Mouse (Mus musculus) heart, embryonic 14.5 days (tissue): ENCODE measurements around the gene Gmnn. TPM values are rescaled to one million over a fixed set of nuclear protein-coding genes. Genes with fewer than 3 reads are reported as not detected.

Experiments
- ATAC-seq: fragments of 200-750 bp; cut with Nextera tagmentation; 2 replicates; pipeline ENCODE4 v1.8.0; 2017; ENCODE audit warnings: low read depth, moderate TSS enrichment; ENCODE audit not compliant: insufficient number of reproducible peaks, insufficient read depth, low FRiP score
- H3K27ac ChIP-seq, 2 experiments: fragments of 200-500 bp in 1 of 2; fragments of 300-500 bp in 1 of 2; sonication (generic) in 1 of 2; replicated peaks in 1 of 2; 2 replicates each; pipeline ENCODE4 v1.5.1; 2012 to 2014; ENCODE audit warnings: low read depth in 2 of 2, low read length in 2 of 2, control low read depth in 1 of 2, mild to moderate bottlenecking in 1 of 2, mixed read lengths in 1 of 2; ENCODE audit not compliant: control insufficient read depth in 1 of 2, insufficient read depth in 1 of 2
- H3K27me3 ChIP-seq: fragments of 300-500 bp; sonication (generic); 2 replicates; pipeline ENCODE4 v1.6.1; 2014; ENCODE audit warnings: mild to moderate bottlenecking, low read length, control low read depth; ENCODE audit not compliant: control insufficient read depth, insufficient read depth
- H3K36me3 ChIP-seq: fragments of 300-500 bp; sonication (generic); 2 replicates; pipeline ENCODE4 v1.6.1; 2014; ENCODE audit warnings: mild to moderate bottlenecking, control low read depth, low read length, mixed read lengths; ENCODE audit not compliant: control insufficient read depth, insufficient read depth
- H3K4me1 ChIP-seq, 2 experiments: fragments of 200-500 bp in 1 of 2; fragments of 300-500 bp in 1 of 2; sonication (generic) in 1 of 2; 2 replicates each; pipeline ENCODE4 v1.6.1; 2012 to 2014; ENCODE audit warnings: low read length in 2 of 2, control low read depth in 1 of 2, mixed read lengths in 1 of 2; ENCODE audit not compliant: control insufficient read depth in 2 of 2, insufficient read depth in 2 of 2
- H3K4me2 ChIP-seq: fragments of 300-500 bp; sonication (generic); 2 replicates; pipeline ENCODE4 v1.6.1; 2014; ENCODE audit warnings: mild to moderate bottlenecking, low read length
- H3K4me3 ChIP-seq, 2 experiments: fragments of 200-500 bp in 1 of 2; fragments of 300-500 bp in 1 of 2; sonication (generic) in 1 of 2; 2 replicates each; pipeline ENCODE4 v1.5.1; 2012 to 2014; ENCODE audit warnings: low read length in 2 of 2, mild to moderate bottlenecking in 2 of 2, control low read depth in 1 of 2, low read depth in 1 of 2, moderate library complexity in 1 of 2; ENCODE audit not compliant: control insufficient read depth in 1 of 2, insufficient read depth in 1 of 2
- H3K9ac ChIP-seq: fragments of 300-500 bp; sonication (generic); 2 replicates; pipeline ENCODE4 v1.6.1; 2014; ENCODE audit warnings: mild to moderate bottlenecking, low read length
- H3K9me3 ChIP-seq: fragments of 300-500 bp; sonication (generic); 2 replicates; pipeline ENCODE4 v1.6.1; 2016; ENCODE audit warnings: low read length, control low read depth; ENCODE audit not compliant: control insufficient read depth
- whole genome bisulfite sequencing: fragments of 180-500 bp; shearing (Covaris S2); extraction: QIAGEN DNeasy Blood & Tissue Kit; methylation state at CpG from one replicate; pipeline ENCODE4 v1.1.7; 2014; 5-methylcytosine and 5-hydroxymethylcytosine counted together
- polyA plus RNA-seq: library from polyadenylated mRNA; unstranded; fragments of >200 nt; fragmentation: Nextera tagmentation; extraction: Ambion mirVana; gene quantifications from 2 replicates; pipeline ENCODE4 v1.2.1, GENCODE M21; 2014

Gmnn gene
- polyA plus RNA-seq: 108 and 112 TPM in 2 replicates

DNA sequence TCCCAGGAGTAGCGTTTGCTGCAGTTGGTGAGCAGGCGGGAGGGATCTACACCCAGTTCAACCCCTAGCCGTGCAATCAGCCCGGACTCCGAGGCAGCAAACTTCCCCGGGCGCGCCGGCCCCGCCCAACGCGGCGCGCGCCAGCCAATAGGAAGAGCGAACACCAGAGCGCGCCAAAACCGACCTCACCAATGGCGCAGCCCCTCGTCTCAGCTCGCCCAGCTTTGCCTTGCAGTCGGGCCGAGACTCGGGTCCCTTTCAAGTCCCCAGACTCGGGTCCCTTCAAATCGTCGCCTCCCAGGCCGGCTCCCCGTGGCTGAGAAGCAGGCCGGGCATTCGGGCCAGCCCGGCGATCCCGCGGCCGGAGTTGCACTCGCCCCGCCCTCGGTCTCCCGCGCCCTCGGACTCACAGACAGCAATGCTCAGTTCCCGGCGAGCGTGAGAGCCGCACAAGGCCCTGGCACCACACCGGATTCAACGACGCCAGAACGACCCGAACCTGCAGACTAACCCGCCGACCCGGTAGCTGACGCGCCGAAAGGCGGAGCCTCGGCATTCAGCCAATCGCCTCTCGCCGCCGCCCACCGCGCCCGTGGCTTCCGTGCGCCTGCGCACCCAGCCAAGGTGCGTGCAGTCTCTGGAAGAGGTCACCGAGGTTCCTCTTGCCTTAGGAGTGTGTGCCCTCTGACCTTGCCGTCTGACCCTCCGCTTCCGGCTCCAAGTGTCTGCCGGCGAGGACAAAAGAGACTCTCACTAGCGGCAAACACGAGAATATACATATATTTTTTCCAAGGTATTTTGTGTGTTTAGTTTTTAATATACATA lies at the start of gene Gmnn:
TSS of gene Gmnn (minus strand) at position 521 of the 825 bp plus-strand sequence.
- Histone ChIP-seq H3K36me3 (peaks cover 31% of the 10 kb centered on the region), H3K4me3 (peak within 1 kb of the TSS; percentile 80 to 96), H3K9me3 (no peaks in the 10 kb centered on the region), H3K27ac (peak within 1 kb of the TSS; percentile 91 to 97), H3K9ac (peak within 1 kb of the TSS; percentile 90), H3K27me3 (no peaks in the 10 kb centered on the region), H3K4me2 (peak within 1 kb of the TSS; percentile 75), H3K4me1 (peaks cover 2 to 10% of the 10 kb centered on the region in 2 experiments; a peak in 1 of 4 replicates)
- peak; percentile 98 for ATAC-seq
- WGBS: under 1% methylated on average over 78 of the region's 79 CpGs

DNA sequence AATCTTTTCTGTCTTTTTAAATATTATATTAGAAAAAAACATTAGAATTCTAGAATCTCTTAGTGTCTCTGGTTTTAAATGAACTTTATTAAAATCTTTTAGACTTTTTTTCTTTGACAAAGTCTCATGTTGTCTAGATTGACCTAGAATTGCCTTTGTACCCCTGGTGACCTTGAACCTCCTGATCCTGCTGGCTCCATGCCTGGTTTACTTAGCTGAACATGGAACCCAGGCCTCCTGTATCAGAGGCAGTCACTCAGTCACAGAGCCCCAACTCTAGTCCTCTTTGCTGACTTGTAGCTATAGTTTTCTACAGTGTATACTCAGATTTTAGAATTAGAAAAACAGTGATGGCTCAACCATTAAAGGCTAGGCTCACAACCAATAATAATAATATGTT lies 44.4 kb upstream of the Gmnn start:
- Histone ChIP-seq H3K9ac (no peak overlapping the region), H3K36me3 (peaks cover 66% of the 10 kb centered on the region), H3K4me1 (peaks cover 0 to 21% of the 10 kb centered on the region in 2 experiments; a peak in 2 of 4 replicates), H3K27ac (no peak overlapping the region), H3K9me3 (no peaks in the 10 kb centered on the region), H3K4me2 (no peak overlapping the region), H3K27me3 (no peaks in the 10 kb centered on the region), H3K4me3 (no peak overlapping the region)
- no peak for ATAC-seq

DNA sequence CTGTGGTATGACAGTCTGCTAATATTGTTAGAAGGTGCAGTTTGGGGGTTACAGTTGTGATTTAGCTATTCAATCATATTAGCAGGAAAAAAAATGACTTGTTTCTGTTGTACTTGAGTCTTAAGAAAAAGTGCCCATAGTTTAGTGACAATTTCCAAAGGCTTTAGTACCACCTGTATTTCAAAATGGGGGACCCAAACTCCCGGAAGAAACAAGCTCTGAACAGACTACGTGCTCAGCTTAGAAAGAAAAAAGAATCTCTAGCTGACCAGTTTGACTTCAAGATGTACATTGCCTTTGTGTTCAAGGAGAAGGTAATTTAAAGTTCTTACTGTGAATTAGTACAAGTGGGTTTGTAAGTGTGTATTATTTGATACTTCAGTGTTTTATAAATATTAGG lies 41.5 kb upstream of the Gmnn start:
- 17% methylated on average over 2 of the region's 2 CpGs for WGBS
- H3K27ac ChIP-seq: 0 out of 4 replicates have a peak overlapping the region, but pooled peaks of 1 of the 2 experiments have one; percentile 9
- ATAC-seq: no peak

DNA sequence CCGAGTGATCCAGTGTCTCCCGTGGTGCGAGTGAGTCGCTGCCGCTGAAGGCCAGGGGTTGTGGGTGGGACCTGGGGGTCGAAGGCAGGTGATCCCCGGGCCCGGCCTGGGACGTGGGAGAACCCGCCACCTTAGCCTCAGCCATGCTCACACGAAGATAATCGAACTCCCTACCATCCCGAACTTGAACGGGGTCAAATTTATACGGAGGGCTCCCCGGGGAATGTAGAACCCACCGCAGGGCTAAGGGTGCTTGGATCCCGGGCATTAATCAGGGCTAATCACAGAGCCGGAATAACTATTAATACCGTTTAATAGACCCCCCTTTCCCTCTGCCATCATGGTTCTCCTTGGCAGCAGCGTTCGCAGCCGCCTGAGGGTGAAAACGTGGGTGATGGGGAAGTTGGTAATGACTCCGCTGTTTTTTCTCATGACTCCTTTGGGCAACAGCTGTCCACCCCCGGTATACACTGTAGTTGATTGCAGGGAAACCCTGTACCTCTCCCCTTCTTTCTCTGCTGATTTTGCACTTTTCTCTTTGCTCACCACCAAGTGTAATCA lies 40.5 kb upstream of the Gmnn start:
- H3K4me3 ChIP-seq: peak overlapping the region; percentile 88 to 99
- H3K4me2 ChIP-seq: peak overlapping the region; percentile 91
- peak overlapping the region; percentile 25 to 100; a peak in 3 of 4 replicates for H3K27ac ChIP-seq
- H3K9ac ChIP-seq: peak overlapping the region; percentile 99
- peaks cover 0 to 27% of the 10 kb centered on the region in 2 experiments; a peak in 3 of 4 replicates for H3K4me1 ChIP-seq
- no peaks in the 10 kb centered on the region for H3K27me3 ChIP-seq
- WGBS: under 1% methylated on average over 26 of the region's 26 CpGs
- no peak for ATAC-seq
- H3K36me3 ChIP-seq: peaks cover 28% of the 10 kb centered on the region
- H3K9me3 ChIP-seq: no peaks in the 10 kb centered on the region

More for the DNA sequence above, 41.5 kb upstream of the Gmnn start:
- Histone ChIP-seq H3K4me2 (peak overlapping the region; percentile 91), H3K9ac (peak overlapping the region; percentile 99), H3K36me3 (peaks cover 37% of the 10 kb centered on the region), H3K4me1 (peaks cover 0 to 27% of the 10 kb centered on the region in 2 experiments; a peak in 3 of 4 replicates), H3K4me3 (peak overlapping the region; percentile 88 to 99; a peak in 3 of 4 replicates), H3K27me3 (no peaks in the 10 kb centered on the region), H3K9me3 (no peaks in the 10 kb centered on the region)

DNA sequence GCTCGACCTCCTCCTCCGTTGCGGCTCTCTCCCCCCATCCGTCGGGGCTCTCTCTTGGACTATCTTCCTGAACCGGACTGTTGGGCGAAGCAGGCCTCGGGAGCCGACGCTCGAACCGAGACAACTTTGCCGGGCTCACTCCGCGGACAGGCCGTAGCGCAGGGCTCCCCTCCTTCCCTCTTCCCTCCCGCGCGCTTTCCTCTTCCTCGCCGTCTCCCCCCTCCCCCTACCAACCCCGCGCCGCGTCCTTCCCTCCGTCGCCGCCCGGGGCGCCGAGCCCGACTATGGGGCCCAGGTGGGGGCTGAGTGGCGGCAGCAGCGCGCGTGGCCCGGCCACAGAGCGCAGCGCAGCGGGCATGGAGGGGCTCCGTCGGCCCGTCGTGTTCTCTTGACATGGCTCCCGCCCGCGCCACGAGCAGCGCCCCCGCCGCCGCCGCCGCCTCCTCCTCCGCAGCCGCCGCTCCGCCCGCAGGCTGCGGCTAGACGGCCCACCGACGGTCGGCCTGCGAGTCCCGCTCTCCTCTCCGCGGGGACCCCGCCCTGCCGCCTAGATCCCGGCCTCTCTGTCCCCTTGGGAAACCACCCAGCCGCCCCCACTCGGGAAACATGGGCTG lies 39.7 kb upstream of the Gmnn start, which contains the start of gene BC005537:
TSS of gene BC005537 (plus strand) at position 350 of the 614 bp plus-strand sequence.
- ATAC-seq: peak; percentile 52
- Histone ChIP-seq H3K9ac (peak within 1 kb of the TSS; percentile 99), H3K27ac (peak within 1 kb of the TSS; percentile 100), H3K9me3 (no peaks in the 10 kb centered on the region), H3K27me3 (no peaks in the 10 kb centered on the region), H3K4me2 (peak within 1 kb of the TSS; percentile 91), H3K36me3 (peaks cover 22% of the 10 kb centered on the region), H3K4me3 (peak within 1 kb of the TSS; percentile 88 to 99), H3K4me1 (peaks cover 0 to 27% of the 10 kb centered on the region in 2 experiments; a peak in 3 of 4 replicates)
- under 1% methylated on average over 54 of the region's 74 CpGs for WGBS

DNA sequence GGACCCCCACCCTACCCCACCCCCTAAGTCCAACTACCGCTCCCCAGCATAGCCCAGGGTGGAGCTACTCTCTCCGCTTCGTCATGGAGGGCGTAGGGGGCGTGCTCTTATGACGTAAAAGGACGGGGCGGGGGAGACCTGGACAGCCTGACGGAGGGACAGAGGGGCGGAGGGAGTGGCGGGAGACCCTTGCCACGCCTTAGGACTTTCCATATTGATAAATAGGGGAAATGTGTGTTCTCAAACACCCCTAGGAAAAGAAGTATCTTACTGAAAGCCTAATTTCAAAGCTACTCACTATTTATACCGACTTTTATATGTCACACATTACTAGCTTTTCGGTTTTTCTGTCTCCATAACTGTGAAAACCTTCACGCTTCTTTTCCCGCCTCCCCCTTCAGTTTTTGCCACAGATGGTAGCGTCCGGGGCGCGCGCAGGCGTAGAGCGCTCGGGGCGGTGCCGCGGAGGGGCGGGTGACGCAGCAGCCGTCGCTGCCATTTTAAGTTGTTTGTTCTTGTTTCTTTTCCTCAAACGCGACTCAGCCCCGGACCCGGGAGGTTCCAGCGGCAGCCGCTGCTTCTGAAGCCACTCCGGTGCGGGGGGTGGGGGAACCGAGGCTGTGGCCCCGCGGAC lies 39.1 kb upstream of the Gmnn start:
- peaks cover 0 to 27% of the 10 kb centered on the region in 2 experiments; a peak in 3 of 4 replicates for H3K4me1 ChIP-seq
- H3K36me3 ChIP-seq: peaks cover 15% of the 10 kb centered on the region
- peak overlapping the region; percentile 91 for H3K4me2 ChIP-seq
- H3K9ac ChIP-seq: peak overlapping the region; percentile 99
- ATAC-seq: peak; percentile 98
- no peaks in the 10 kb centered on the region for H3K27me3 ChIP-seq
- peak overlapping the region; percentile 100 for H3K27ac ChIP-seq
- no peaks in the 10 kb centered on the region for H3K9me3 ChIP-seq
- H3K4me3 ChIP-seq: peak overlapping the region; percentile 88 to 99
- WGBS: under 1% methylated on average over 42 of the region's 42 CpGs
